Mouse (Mus musculus) CD4-positive, CD25-positive, alpha-beta regulatory T cell, adult 4 months (primary cell): ENCODE measurements around the gene Ccl9. TPM values are rescaled to one million over a fixed set of nuclear protein-coding genes. Genes with fewer than 3 reads are reported as not detected.
"Not testable (repeated sequence)": the region's sequence is repeated elsewhere in the genome, so short reads cannot be mapped to it uniquely, and the experiment has no call there.

ENCODE experiments used
- ATAC-seq: one replicate; pipeline ENCODE4 v1.8.0; 2017
- polyA plus RNA-seq, 2 experiments: library from polyadenylated mRNA; unstranded; fragments of 100-300 nt; shearing (Covaris generic); gene quantifications; one replicate each; pipeline ENCODE4 v1.2.1; 2017

The Ccl9 gene
- polyA plus RNA-seq, 2 experiments from 2014 or later, result not detected

DNA sequence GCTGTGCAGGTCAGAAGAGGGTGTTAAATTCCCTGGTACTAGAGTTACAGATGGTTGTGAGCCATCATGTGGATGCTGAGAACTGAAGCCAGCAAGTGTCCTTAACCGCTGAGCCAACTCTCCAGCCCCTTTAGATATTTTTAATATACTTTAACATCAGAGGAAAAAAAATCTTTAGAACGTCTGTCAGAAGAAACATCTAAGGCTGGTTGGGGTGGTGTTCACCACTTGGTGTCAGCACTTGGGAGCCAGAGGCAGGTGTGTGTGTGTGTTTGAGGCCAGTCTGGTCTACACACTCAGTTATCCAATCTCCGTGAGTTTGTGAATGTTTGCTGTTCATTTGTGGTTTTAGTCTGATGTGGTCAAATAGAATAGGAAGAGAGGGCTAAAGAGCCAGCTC lies 563 bp upstream of the Ccl9 start:
- no peak for ATAC-seq

- no peak for ATAC-seq
Measured at GRCm38 (mm10) chr11:83576927-83577555, 1.4 kb downstream of the Ccl9 start.

DNA sequence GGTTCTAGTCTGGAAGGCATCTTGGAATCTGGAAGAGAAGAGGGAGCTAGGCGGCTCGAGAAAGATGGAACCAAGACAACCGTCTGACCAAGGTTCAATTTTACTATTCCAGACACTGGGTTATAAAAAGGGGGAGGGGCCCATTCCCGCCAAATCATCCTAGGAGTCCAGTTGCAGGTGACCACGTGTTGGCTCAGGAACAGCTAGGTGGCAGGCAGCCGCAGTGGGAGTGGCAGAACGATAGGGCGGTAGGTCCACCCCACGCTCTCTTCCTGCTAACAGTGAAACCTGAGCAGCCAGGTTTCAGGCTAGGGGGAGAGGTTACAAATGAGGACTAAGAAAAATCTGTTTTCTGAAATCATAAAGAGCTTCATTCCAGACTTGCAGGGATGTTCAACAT lies 5.6 kb downstream of the Ccl9 start:
- no peak for ATAC-seq

GRCm38 (mm10) chr11:83572223-83572622 lies 6.2 kb downstream of the Ccl9 start:
- ATAC-seq, result no peak

DNA sequence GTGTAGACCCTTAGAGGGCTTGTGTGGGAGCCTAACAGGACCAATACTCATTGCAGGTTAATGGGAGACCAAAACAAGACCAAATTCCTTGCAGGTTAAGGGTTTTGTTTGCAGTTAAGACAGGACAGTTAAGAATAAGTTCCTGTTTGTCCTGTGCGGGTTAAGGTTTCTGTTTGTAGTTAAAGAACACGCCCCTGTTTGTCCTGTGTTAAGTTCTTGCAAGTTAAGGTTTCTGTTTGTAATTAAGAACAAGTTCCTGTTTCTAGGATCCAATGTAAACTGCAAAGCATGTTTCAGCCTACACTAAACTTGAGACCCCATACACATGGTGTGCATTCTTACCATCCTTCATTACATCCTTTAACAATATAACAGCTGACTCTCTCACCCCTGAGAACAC lies 8.2 kb downstream of the Ccl9 start:
- no peak for ATAC-seq

- no peak for ATAC-seq
Measured at GRCm38 (mm10) chr11:83569249-83569648, 9.2 kb downstream of the Ccl9 start.

DNA sequence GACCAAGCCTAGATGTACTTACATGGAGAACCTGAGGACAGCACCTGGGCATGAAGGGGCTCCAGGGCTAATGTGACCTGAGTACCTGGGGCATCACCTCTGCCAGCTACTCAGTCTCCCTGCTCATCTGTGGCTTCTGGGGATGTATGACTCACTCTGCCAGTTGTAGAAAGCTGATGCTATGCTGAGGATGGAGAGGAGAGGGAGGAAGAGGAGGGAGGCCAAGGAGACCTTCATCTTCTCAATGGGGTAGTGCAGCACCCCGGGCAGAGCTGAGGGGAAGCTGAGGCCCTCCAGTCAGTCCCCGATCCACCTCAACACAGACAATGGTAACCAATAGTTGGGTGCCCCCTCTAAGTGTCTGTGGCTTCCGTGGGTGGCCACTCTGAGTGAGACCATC lies 9.7 kb downstream of the Ccl9 start:
- no peak for ATAC-seq

GRCm38 (mm10) chr11:83568061-83568460 lies 10.4 kb downstream of the Ccl9 start:
- no peak for ATAC-seq

- no peak for ATAC-seq
Measured at GRCm38 (mm10) chr11:83567311-83567710, 11.1 kb downstream of the Ccl9 start.

GRCm38 (mm10) chr11:83566617-83567016 lies 11.8 kb downstream of the Ccl9 start:
- no peak for ATAC-seq

DNA sequence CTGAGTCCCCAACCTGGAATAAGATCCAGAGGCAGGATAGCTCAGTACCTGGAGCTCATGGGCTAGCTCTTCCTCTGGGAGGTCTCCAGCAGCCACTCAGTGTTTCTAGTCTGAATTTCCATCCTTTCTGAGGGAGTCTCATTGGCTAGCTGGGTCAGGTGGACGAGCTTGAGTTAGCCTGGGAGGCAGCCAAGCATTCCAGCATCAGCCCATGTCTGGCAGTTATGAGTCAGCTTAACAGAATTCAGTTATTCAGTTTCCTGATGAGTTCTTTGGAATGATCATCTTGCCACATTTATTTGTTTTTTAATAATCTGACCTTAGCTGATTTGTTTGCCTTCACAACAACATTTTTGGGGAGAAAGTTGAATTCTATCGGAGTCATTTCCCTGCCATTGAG lies 14.7 kb downstream of the Ccl9 start:
- no peak for ATAC-seq

- ATAC-seq, result no peak
Measured at GRCm38 (mm10) chr11:83562311-83562887, 16.0 kb downstream of the Ccl9 start.

GRCm38 (mm10) chr11:83560405-83560804 lies 18.0 kb downstream of the Ccl9 start:
- ATAC-seq, result no peak

DNA sequence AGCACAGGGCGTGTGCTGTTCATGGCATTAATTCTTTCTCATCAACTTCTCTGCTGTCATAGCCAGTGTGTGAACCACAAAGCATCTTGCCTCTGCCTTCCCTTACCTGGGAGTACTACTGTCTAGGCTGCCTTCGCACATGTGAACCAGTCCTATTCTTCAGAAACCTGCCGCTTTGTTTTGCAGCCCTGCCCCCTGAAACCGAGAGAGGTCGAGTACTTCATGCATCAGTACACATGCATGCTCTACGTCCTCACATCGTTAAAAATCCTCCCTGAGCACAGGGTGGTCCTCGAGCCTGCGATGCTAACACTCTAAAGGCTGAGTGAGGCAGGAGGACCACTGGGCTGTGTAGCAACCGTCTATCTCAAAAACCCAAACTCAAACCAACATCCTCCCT lies 21.4 kb downstream of the Ccl9 start:
- ATAC-seq, result no peak

GRCm38 (mm10) chr11:83556085-83556781 lies 22.2 kb downstream of the Ccl9 start:
- peak; percentile 37 for ATAC-seq

DNA sequence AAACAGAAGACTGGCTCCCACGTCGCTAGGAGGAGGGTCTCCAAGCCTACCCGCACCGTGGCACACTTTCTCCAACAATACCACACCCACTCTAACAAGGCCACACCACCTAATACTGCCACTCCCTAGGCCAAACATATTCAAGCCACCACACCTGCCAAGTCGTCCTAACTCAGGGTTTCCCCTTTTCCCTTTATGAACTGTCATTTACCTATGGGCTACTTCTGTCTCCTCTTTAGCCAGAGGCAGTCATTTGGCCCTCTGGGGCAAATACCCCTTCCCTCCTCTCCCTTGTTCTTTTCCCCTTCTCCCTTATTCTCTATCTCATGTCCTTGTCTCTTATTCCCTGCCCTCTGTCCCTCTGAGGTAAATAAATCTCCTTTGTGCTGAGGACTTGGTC lies 26.8 kb downstream of the Ccl9 start:
- no peak for ATAC-seq

GRCm38 (mm10) chr11:83551037-83551436 lies 27.4 kb downstream of the Ccl9 start:
- not testable (repeated sequence) for ATAC-seq

- peak; percentile 89 for ATAC-seq
Measured at GRCm38 (mm10) chr11:83550186-83550632, 28.2 kb downstream of the Ccl9 start.

- ATAC-seq, result no peak
Measured at GRCm38 (mm10) chr11:83544214-83544613, 34.2 kb downstream of the Ccl9 start.

- ATAC-seq, result no peak
Measured at GRCm38 (mm10) chr11:83541415-83541814, 37.0 kb downstream of the Ccl9 start.

GRCm38 (mm10) chr11:83540931-83541330 lies 37.5 kb downstream of the Ccl9 start:
- no peak for ATAC-seq

DNA sequence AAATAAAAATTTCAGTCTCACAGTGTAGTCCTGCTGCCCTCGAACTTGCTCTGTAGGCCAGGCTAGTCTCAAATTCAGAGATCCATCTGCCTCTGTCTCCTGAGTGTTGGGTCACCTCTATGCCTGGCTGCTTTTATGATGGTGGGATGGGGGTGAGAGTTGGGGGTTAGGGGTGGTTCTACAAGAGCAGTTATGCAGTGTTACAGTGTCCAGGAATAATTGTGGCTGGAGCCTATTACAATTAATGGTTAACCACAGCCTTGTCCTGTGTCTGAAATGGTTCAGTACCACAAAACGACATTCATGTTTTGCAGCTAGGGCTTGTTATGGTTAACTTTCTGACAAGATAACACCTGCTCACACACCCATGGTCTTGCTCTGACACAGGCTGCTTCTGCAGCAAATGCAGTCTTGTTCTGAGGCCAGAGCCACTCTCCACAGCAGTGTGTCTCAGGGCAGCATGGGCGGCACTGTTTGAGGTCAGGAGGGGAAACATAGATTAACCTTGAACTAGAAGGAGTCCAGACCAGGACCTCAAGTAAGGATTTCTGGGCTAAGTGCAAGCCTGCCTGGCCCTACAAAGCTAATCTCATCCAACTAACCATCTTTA lies 39.6 kb downstream of the Ccl9 start:
- ATAC-seq, result no peak

DNA sequence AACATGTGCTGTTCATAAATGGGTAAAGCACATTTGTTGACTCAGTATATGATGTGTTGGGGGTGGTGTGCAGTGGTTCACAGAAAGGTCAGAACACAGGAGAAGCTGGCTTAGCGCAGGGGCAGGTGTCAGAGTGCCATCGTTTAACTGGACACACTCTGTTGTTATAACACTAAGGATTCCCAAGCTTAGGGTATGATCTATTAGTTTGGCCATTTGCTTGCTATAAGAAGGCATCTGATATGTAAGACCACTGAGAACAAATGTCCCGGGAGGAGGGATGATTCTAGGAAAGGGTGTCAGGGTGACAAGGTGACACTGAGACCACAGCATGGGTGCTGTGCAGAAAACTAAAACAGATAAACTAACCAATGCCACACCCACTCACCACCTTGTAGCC lies 41.6 kb downstream of the Ccl9 start:
- no peak for ATAC-seq
